Mouse (Mus musculus) MEL (cell line): ENCODE measurements around the gene Krtap19-1.

ENCODE experiments used
- BHLHE40 ChIP-seq: IDR thresholded peaks from 2 replicates; pipeline ENCODE4 v1.6.1; 2012; ENCODE audit warnings: low read depth, mild to moderate bottlenecking, inconsistent platforms, low read length, improper control_type of control experiment, borderline replicate concordance
- CHD1 ChIP-seq: IDR thresholded peaks from 2 replicates; pipeline ENCODE4 v1.6.1; 2012; ENCODE audit warnings: low read depth, mild to moderate bottlenecking, inconsistent platforms, low read length, improper control_type of control experiment
- HCFC1 ChIP-seq: IDR thresholded peaks from 2 replicates; pipeline ENCODE4 v1.6.1; 2012; ENCODE audit warnings: low read depth, mild to moderate bottlenecking, inconsistent platforms, low read length, improper control_type of control experiment, moderate library complexity
- MAZ ChIP-seq: IDR thresholded peaks from 2 replicates; pipeline ENCODE4 v1.6.1; 2012; ENCODE audit warnings: low read depth, mild to moderate bottlenecking, inconsistent platforms, low read length, improper control_type of control experiment
- MEF2A ChIP-seq: IDR thresholded peaks from 2 replicates; pipeline ENCODE4 v1.6.1; 2014; ENCODE audit warnings: low read depth, mild to moderate bottlenecking, inconsistent platforms, low read length, improper control_type of control experiment; ENCODE audit not compliant: poor library complexity, insufficient replicate concordance, severe bottlenecking; ENCODE audit errors: extremely low read depth
- NELFE ChIP-seq: IDR thresholded peaks from 2 replicates; pipeline ENCODE4 v1.6.1; 2011; ENCODE audit warnings: low read depth, low read length, improper control_type of control experiment
- POLR2AphosphoS2 ChIP-seq: IDR thresholded peaks from 2 replicates; pipeline ENCODE4 v1.6.1; 2011; ENCODE audit warnings: low read length, improper control_type of control experiment

GRCm38 (mm10) chr16:88877938-88878337, 8.7 kb upstream of the Krtap19-1 start, which contains the start of gene Krtap19-3:
- TF ChIP-seq MEF2A (no peak), BHLHE40 (no peak), CHD1 (no peak), MAZ (no peak), HCFC1 (no peak), POLR2AphosphoS2 (no peak), NELFE (no peak)
